Mouse (Mus musculus): ENCODE results near the gene Atp1a4. TPM values are rescaled to one million over a fixed set of nuclear protein-coding genes. Genes with fewer than 3 reads are reported as not detected.

The Atp1a4 gene
- total and polyA plus RNA-seq, 3 experiments, result 0.05 TPM; not detected in 2

- ATAC-seq (ENCODE audit: extremely low read depth, insufficient number of reproducible peaks, low FRiP score, poor library complexity, severe bottlenecking) (no peak), DNase-seq (ENCODE audit: low spot score) (no peak)
- Histone ChIP-seq H3K36me3 (replicated peaks) (peaks cover 99% of the 10 kb centered on the region), H3K4me3 (ENCODE audit: low read depth, low read length) (no peak overlapping the region), H3K27me3 (ENCODE audit: insufficient read depth, low read length) (no peaks in the 10 kb centered on the region), H3K9me3 (replicated peaks) (no peaks in the 10 kb centered on the region), H3K4me1 (ENCODE audit: insufficient read depth, low read depth, low read length) (no peaks in the 10 kb centered on the region)
- TF ChIP-seq GATA2 (IDR thresholded peaks at IDR 0.05; ENCODE audit: borderline replicate concordance, low read depth, low read length), result no peak
- no peak for TF ChIP-seq TAL1 (conservative IDR thresholded peaks at IDR 0.05; ENCODE audit: low read depth, low read length)
- no peak for TF ChIP-seq GATA1 (IDR thresholded peaks at IDR 0.05; ENCODE audit: borderline replicate concordance, low read length)
- no peak for TF ChIP-seq CTCF (IDR thresholded peaks at IDR 0.05; ENCODE audit: low read depth, low read length)
- TF ChIP-seq POLR2AphosphoS5 (IDR thresholded peaks at IDR 0.05; ENCODE audit: insufficient replicate concordance, low read depth, low read length), result no peak
These were observed 59.9 kb downstream of the Atp1a4 start for GRCm38 (mm10) chr1:172198316-172198715.

GRCm38 (mm10) chr1:172197851-172198250 lies 60.4 kb downstream of the Atp1a4 start:
- H3K36me3 ChIP-seq (replicated peaks), result peaks cover 94% of the 10 kb centered on the region
- DNase-seq (ENCODE audit: low spot score) (no peak), ATAC-seq (ENCODE audit: extremely low read depth, insufficient number of reproducible peaks, low FRiP score, poor library complexity, severe bottlenecking) (no peak)
- H3K4me3 ChIP-seq (ENCODE audit: low read depth, low read length), result no peak overlapping the region
- H3K9me3 ChIP-seq (replicated peaks), result no peaks in the 10 kb centered on the region
- no peaks in the 10 kb centered on the region for H3K4me1 ChIP-seq (ENCODE audit: insufficient read depth, low read depth, low read length)
- TF ChIP-seq GATA2 (IDR thresholded peaks at IDR 0.05; ENCODE audit: borderline replicate concordance, low read depth, low read length) (no peak), GATA1 (IDR thresholded peaks at IDR 0.05; ENCODE audit: borderline replicate concordance, low read length) (no peak)
- H3K27me3 ChIP-seq (ENCODE audit: insufficient read depth, low read length), result no peaks in the 10 kb centered on the region

GRCm38 (mm10) chr1:172197146-172197545 lies 61.1 kb downstream of the Atp1a4 start:
- no peak for ATAC-seq (ENCODE audit: extremely low read depth, insufficient number of reproducible peaks, low FRiP score, poor library complexity, severe bottlenecking)
- Histone ChIP-seq H3K9me3 (replicated peaks) (no peaks in the 10 kb centered on the region), H3K36me3 (replicated peaks) (peaks cover 94% of the 10 kb centered on the region), H3K4me1 (ENCODE audit: insufficient read depth, low read depth, low read length) (no peaks in the 10 kb centered on the region), H3K27me3 (ENCODE audit: insufficient read depth, low read length) (no peaks in the 10 kb centered on the region), H3K4me3 (ENCODE audit: low read depth, low read length) (no peak overlapping the region)
- DNase-seq (ENCODE audit: low spot score), result no peak
- TF ChIP-seq CTCF (IDR thresholded peaks at IDR 0.05; ENCODE audit: low read depth, low read length), result no peak
- no peak for TF ChIP-seq POLR2AphosphoS5 (IDR thresholded peaks at IDR 0.05; ENCODE audit: insufficient replicate concordance, low read depth, low read length)
- no peak for TF ChIP-seq TAL1 (conservative IDR thresholded peaks at IDR 0.05; ENCODE audit: low read depth, low read length)
- no peak for TF ChIP-seq GATA2 (IDR thresholded peaks at IDR 0.05; ENCODE audit: borderline replicate concordance, low read depth, low read length)
- TF ChIP-seq GATA1 (IDR thresholded peaks at IDR 0.05; ENCODE audit: borderline replicate concordance, low read length), result no peak

GRCm38 (mm10) chr1:172194435-172194834 lies 63.8 kb downstream of the Atp1a4 start:
- DNase-seq (ENCODE audit: low spot score) (no peak), ATAC-seq (ENCODE audit: extremely low read depth, insufficient number of reproducible peaks, low FRiP score, poor library complexity, severe bottlenecking) (no peak)
- Histone ChIP-seq H3K4me1 (ENCODE audit: insufficient read depth, low read depth, low read length) (no peaks in the 10 kb centered on the region), H3K36me3 (replicated peaks) (peaks cover 94% of the 10 kb centered on the region), H3K9me3 (replicated peaks) (no peaks in the 10 kb centered on the region), H3K4me3 (ENCODE audit: low read depth, low read length) (no peak overlapping the region), H3K27me3 (ENCODE audit: insufficient read depth, low read length) (no peaks in the 10 kb centered on the region)
- TF ChIP-seq POLR2AphosphoS5 (IDR thresholded peaks at IDR 0.05; ENCODE audit: insufficient replicate concordance, low read depth, low read length) (no peak), GATA2 (IDR thresholded peaks at IDR 0.05; ENCODE audit: borderline replicate concordance, low read depth, low read length) (no peak), GATA1 (IDR thresholded peaks at IDR 0.05; ENCODE audit: borderline replicate concordance, low read length) (no peak), TAL1 (conservative IDR thresholded peaks at IDR 0.05; ENCODE audit: low read depth, low read length) (no peak), CTCF (IDR thresholded peaks at IDR 0.05; ENCODE audit: low read depth, low read length) (no peak)

- H3K4me3 ChIP-seq (ENCODE audit: low read depth, low read length), result no peak overlapping the region
- no peaks in the 10 kb centered on the region for H3K9me3 ChIP-seq (replicated peaks)
- H3K27me3 ChIP-seq (ENCODE audit: insufficient read depth, low read length), result no peaks in the 10 kb centered on the region
- TF ChIP-seq GATA1 (IDR thresholded peaks at IDR 0.05; ENCODE audit: borderline replicate concordance, low read length) (no peak), GATA2 (IDR thresholded peaks at IDR 0.05; ENCODE audit: borderline replicate concordance, low read depth, low read length) (no peak), TAL1 (conservative IDR thresholded peaks at IDR 0.05; ENCODE audit: low read depth, low read length) (no peak), CTCF (IDR thresholded peaks at IDR 0.05; ENCODE audit: low read depth, low read length) (no peak), POLR2AphosphoS5 (IDR thresholded peaks at IDR 0.05; ENCODE audit: insufficient replicate concordance, low read depth, low read length) (no peak)
- ATAC-seq (ENCODE audit: extremely low read depth, insufficient number of reproducible peaks, low FRiP score, poor library complexity, severe bottlenecking) (no peak), DNase-seq (ENCODE audit: low spot score) (no peak)
- peaks cover 93% of the 10 kb centered on the region for H3K36me3 ChIP-seq (replicated peaks)
- no peaks in the 10 kb centered on the region for H3K4me1 ChIP-seq (ENCODE audit: insufficient read depth, low read depth, low read length)
These were observed 66.0 kb downstream of the Atp1a4 start for GRCm38 (mm10) chr1:172192217-172192616.

- Histone ChIP-seq H3K27me3 (ENCODE audit: insufficient read depth, low read length) (no peaks in the 10 kb centered on the region), H3K36me3 (replicated peaks) (peaks cover 93% of the 10 kb centered on the region), H3K9me3 (replicated peaks) (no peaks in the 10 kb centered on the region), H3K4me3 (ENCODE audit: low read depth, low read length) (no peak overlapping the region), H3K4me1 (ENCODE audit: insufficient read depth, low read depth, low read length) (no peaks in the 10 kb centered on the region)
- ATAC-seq (ENCODE audit: extremely low read depth, insufficient number of reproducible peaks, low FRiP score, poor library complexity, severe bottlenecking) (no peak), DNase-seq (ENCODE audit: low spot score) (no peak)
- TF ChIP-seq GATA2 (IDR thresholded peaks at IDR 0.05; ENCODE audit: borderline replicate concordance, low read depth, low read length) (no peak), CTCF (IDR thresholded peaks at IDR 0.05; ENCODE audit: low read depth, low read length) (no peak), GATA1 (IDR thresholded peaks at IDR 0.05; ENCODE audit: borderline replicate concordance, low read length) (no peak), POLR2AphosphoS5 (IDR thresholded peaks at IDR 0.05; ENCODE audit: insufficient replicate concordance, low read depth, low read length) (no peak), TAL1 (conservative IDR thresholded peaks at IDR 0.05; ENCODE audit: low read depth, low read length) (no peak)
These were observed 66.6 kb downstream of the Atp1a4 start for GRCm38 (mm10) chr1:172191578-172191977.
